Mouse (Mus musculus): ENCODE results near the gene Ndfip2. TPM values are rescaled to one million over a fixed set of nuclear protein-coding genes. Genes with fewer than 3 reads are reported as not detected.

Gene Ndfip2
- polyA plus RNA-seq, 2 experiments, result 48.2 to 67.2 TPM

GRCm38 (mm10) chr14:105236596-105236995 is 21.8 kb upstream of the Ndfip2 start:
- ATAC-seq (ENCODE audit: low FRiP score, low read depth), result no peak
- TF ChIP-seq POLR2A (IDR thresholded peaks at IDR 0.05; ENCODE audit: borderline replicate concordance, extremely low read depth, insufficient read depth, insufficient read length), result no peak
- H3K9me3 ChIP-seq (ENCODE audit: control insufficient read depth, low read length), result no peaks in the 10 kb centered on the region
- H3K36me3 ChIP-seq (ENCODE audit: control insufficient read depth, insufficient read depth, low read length), result no peaks in the 10 kb centered on the region
- no peak for DNase-seq (ENCODE audit: low spot score)
- no peak overlapping the region for H3K9ac ChIP-seq (ENCODE audit: low read depth, low read length, severe bottlenecking)
- no peaks in the 10 kb centered on the region for H3K27me3 ChIP-seq (ENCODE audit: control insufficient read depth, insufficient read depth, low read length)
- H3K27ac ChIP-seq (replicated peaks; ENCODE audit: low read depth, low read length), result no peak overlapping the region
- no peak overlapping the region for H3K4me2 ChIP-seq (replicated peaks; ENCODE audit: low read depth, low read length, severe bottlenecking)
- no peak overlapping the region for H3K4me3 ChIP-seq (replicated peaks; ENCODE audit: low read length)
- H3K4me1 ChIP-seq (ENCODE audit: control insufficient read depth, insufficient read depth, low read length), result no peaks in the 10 kb centered on the region
- 76% methylated on average over 4 of the region's 4 CpGs for WGBS

GRCm38 (mm10) chr14:105237736-105238135 is 20.6 kb upstream of the Ndfip2 start:
- 72% methylated on average over 9 of the region's 9 CpGs for WGBS
- H3K4me2 ChIP-seq (replicated peaks; ENCODE audit: low read depth, low read length, severe bottlenecking), result no peak overlapping the region
- no peaks in the 10 kb centered on the region for H3K27me3 ChIP-seq (ENCODE audit: control insufficient read depth, insufficient read depth, low read length)

DNA sequence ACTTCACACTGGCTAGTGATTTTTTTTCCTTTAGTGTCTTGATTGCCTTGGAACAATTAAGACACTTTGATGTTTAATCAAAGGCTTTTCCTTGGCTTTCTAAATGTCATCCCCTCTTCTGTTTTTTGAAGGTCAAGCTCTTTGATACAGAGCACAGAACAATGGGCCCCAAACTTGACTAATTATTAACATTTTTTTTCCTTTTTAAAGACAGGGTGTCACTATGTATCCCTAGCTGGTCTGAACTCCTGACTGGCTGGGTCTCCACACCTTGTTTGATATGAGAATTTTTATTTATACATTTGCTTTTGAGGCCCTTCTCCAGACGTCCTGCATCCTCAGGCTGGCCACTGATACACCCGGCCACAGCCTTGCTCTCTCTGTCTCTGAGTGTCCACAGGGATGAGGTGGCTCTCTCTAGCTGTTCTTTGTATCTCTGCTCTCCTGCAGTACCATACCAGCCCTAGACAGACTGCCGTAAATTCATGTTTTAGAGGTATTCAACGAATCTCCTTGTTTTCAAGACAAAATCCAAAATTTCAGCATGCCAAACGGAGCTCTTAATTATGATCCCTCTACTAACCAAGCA is 19.8 kb upstream of the Ndfip2 start:
- no peak overlapping the region for H3K27ac ChIP-seq (replicated peaks; ENCODE audit: low read depth, low read length)
- H3K27me3 ChIP-seq (ENCODE audit: control insufficient read depth, insufficient read depth, low read length), result no peaks in the 10 kb centered on the region
- H3K4me3 ChIP-seq (replicated peaks; ENCODE audit: low read length), result no peak overlapping the region
- no peak overlapping the region for H3K9ac ChIP-seq (ENCODE audit: low read depth, low read length, severe bottlenecking)
- no peak overlapping the region for H3K4me2 ChIP-seq (replicated peaks; ENCODE audit: low read depth, low read length, severe bottlenecking)
- DNase-seq (ENCODE audit: low spot score) (no peak), ATAC-seq (ENCODE audit: low FRiP score, low read depth) (no peak)
- TF ChIP-seq POLR2A (IDR thresholded peaks at IDR 0.05; ENCODE audit: borderline replicate concordance, extremely low read depth, insufficient read depth, insufficient read length), result no peak
- H3K36me3 ChIP-seq (ENCODE audit: control insufficient read depth, insufficient read depth, low read length), result no peaks in the 10 kb centered on the region
- 51% methylated on average over 5 of the region's 5 CpGs for WGBS
- no peaks in the 10 kb centered on the region for H3K4me1 ChIP-seq (ENCODE audit: control insufficient read depth, insufficient read depth, low read length)
- no peaks in the 10 kb centered on the region for H3K9me3 ChIP-seq (ENCODE audit: control insufficient read depth, low read length)

More at GRCm38 (mm10) chr14:105237736-105238135, 20.6 kb upstream of the Ndfip2 start:
- Histone ChIP-seq H3K4me1 (ENCODE audit: control insufficient read depth, insufficient read depth, low read length) (no peaks in the 10 kb centered on the region), H3K27ac (replicated peaks; ENCODE audit: low read depth, low read length) (no peak overlapping the region), H3K9ac (ENCODE audit: low read depth, low read length, severe bottlenecking) (no peak overlapping the region), H3K9me3 (ENCODE audit: control insufficient read depth, low read length) (no peaks in the 10 kb centered on the region), H3K4me3 (replicated peaks; ENCODE audit: low read length) (no peak overlapping the region), H3K36me3 (ENCODE audit: control insufficient read depth, insufficient read depth, low read length) (no peaks in the 10 kb centered on the region)
- DNase-seq (ENCODE audit: low spot score) (no peak), ATAC-seq (ENCODE audit: low FRiP score, low read depth) (no peak)
- TF ChIP-seq POLR2A (IDR thresholded peaks at IDR 0.05; ENCODE audit: borderline replicate concordance, extremely low read depth, insufficient read depth, insufficient read length), result no peak

DNA sequence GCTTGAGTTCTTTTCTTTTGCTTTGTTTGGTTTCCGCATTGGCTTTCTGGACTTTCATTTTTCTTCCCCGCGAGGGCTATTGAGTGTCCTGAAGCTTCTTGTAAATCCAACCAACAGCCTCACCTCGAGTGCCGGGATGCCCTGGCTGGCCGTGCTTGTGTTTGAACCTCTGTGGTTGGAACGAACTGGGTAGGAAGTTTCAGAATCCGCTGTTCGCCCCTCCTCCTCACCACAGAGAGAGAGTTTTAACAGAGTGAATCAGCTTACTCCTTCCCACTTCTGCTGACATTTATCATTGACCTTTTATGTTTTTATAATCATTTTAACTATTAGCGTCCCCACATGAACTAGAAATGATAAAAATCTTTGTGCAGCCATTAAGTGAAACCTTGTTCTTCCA is 18.3 kb upstream of the Ndfip2 start:
- 83% methylated on average over 10 of the region's 10 CpGs for WGBS
- Histone ChIP-seq H3K4me2 (replicated peaks; ENCODE audit: low read depth, low read length, severe bottlenecking) (no peak overlapping the region), H3K27me3 (ENCODE audit: control insufficient read depth, insufficient read depth, low read length) (no peaks in the 10 kb centered on the region), H3K27ac (replicated peaks; ENCODE audit: low read depth, low read length) (no peak overlapping the region), H3K9me3 (ENCODE audit: control insufficient read depth, low read length) (no peaks in the 10 kb centered on the region), H3K4me1 (ENCODE audit: control insufficient read depth, insufficient read depth, low read length) (no peaks in the 10 kb centered on the region), H3K4me3 (replicated peaks; ENCODE audit: low read length) (no peak overlapping the region), H3K9ac (ENCODE audit: low read depth, low read length, severe bottlenecking) (no peak overlapping the region), H3K36me3 (ENCODE audit: control insufficient read depth, insufficient read depth, low read length) (no peaks in the 10 kb centered on the region)
- TF ChIP-seq POLR2A (IDR thresholded peaks at IDR 0.05; ENCODE audit: borderline replicate concordance, extremely low read depth, insufficient read depth, insufficient read length), result no peak
- DNase-seq (ENCODE audit: low spot score), result no peak
- ATAC-seq (ENCODE audit: low FRiP score, low read depth), result no peak

GRCm38 (mm10) chr14:105243805-105244443 is 14.4 kb upstream of the Ndfip2 start:
- H3K36me3 ChIP-seq (ENCODE audit: control insufficient read depth, insufficient read depth, low read length), result no peaks in the 10 kb centered on the region
- TF ChIP-seq POLR2A (IDR thresholded peaks at IDR 0.05; ENCODE audit: borderline replicate concordance, extremely low read depth, insufficient read depth, insufficient read length), result no peak
- ATAC-seq (ENCODE audit: low FRiP score, low read depth), result no peak
- DNase-seq (ENCODE audit: low spot score), result no peak
- H3K9me3 ChIP-seq (ENCODE audit: control insufficient read depth, low read length), result no peaks in the 10 kb centered on the region
- H3K4me2 ChIP-seq (replicated peaks; ENCODE audit: low read depth, low read length, severe bottlenecking), result no peak overlapping the region
- no peak overlapping the region for H3K9ac ChIP-seq (ENCODE audit: low read depth, low read length, severe bottlenecking)
- no peak overlapping the region for H3K27ac ChIP-seq (replicated peaks; ENCODE audit: low read depth, low read length)
- H3K4me3 ChIP-seq (replicated peaks; ENCODE audit: low read length), result no peak overlapping the region
- H3K4me1 ChIP-seq (ENCODE audit: control insufficient read depth, insufficient read depth, low read length), result no peaks in the 10 kb centered on the region
- 86% methylated on average over 7 of the region's 7 CpGs for WGBS
- no peaks in the 10 kb centered on the region for H3K27me3 ChIP-seq (ENCODE audit: control insufficient read depth, insufficient read depth, low read length)
